Mouse (Mus musculus): ENCODE data around the gene Mtus2.

GRCm38 (mm10) chr5:148264819-148265707, 307.9 kb downstream of the Mtus2 start:
- no peak for TF ChIP-seq POLR2A (IDR thresholded peaks at IDR 0.05; ENCODE audit: borderline replicate concordance, insufficient read depth, low read length)
- no peak for TF ChIP-seq CTCF (IDR thresholded peaks at IDR 0.05; ENCODE audit: borderline replicate concordance, insufficient read depth, low read depth, low read length)
